Comparison of ENCODE assay signal across 25 mouse cellular contexts in the genomic region with DNA sequence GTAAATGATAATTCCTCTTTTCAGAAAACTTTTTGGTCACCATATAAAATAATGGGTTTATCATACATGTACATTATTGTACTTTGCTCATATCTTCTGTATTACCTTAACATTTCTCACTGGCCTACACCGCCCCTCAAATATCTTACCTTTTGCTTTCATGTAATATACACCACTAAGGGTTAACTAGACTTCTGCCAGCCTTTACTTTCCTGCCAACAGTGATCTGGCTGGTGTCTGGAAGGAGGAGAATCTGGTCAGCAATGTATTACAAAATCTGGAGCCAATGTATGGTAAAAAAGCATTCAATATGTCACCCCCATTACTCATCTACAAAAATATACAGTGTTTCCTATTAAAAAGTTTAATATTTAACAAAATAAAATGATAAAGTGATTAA.
"Had no signal": no experiment of that assay in that cellular context is flagged by ENCODE, and none has a peak within 500 bp of the region (broad histone marks: within the 10 kb centered on the region; RNA-seq: fewer than 3 reads in every experiment).

No protein-coding gene starts in this region.

- H3K36me3 ChIP-seq: embryonic facial prominence, embryonic 10.5 days; embryonic facial prominence, embryonic 12.5 days; embryonic facial prominence, embryonic 13.5 days; embryonic facial prominence, embryonic 15.5 days; forebrain, embryonic 10.5 days; forebrain, embryonic 12.5 days; forebrain, embryonic 15.5 days; heart, embryonic 10.5 days had no signal

- H3K27ac ChIP-seq: embryonic facial prominence, embryonic 10.5 days; embryonic facial prominence, embryonic 12.5 days; embryonic facial prominence, embryonic 13.5 days; embryonic facial prominence, embryonic 15.5 days; forebrain, embryonic 10.5 days; forebrain, embryonic 12.5 days; forebrain, embryonic 15.5 days; gastrocnemius, adult 2 months; heart, adult 2 months; heart, embryonic 10.5 days had no signal

- H3K9ac ChIP-seq: embryonic facial prominence, embryonic 12.5 days; embryonic facial prominence, embryonic 13.5 days; embryonic facial prominence, embryonic 15.5 days; forebrain, embryonic 12.5 days; forebrain, embryonic 15.5 days; forebrain, postnatal 0 days had no signal

- DNase-seq: cerebellum, adult 2 months; cerebellum, adult 8-10 months; cerebellum, adult 9-10 months; cerebellum, postnatal 36 days; embryo, embryonic 11 days; forebrain, postnatal 0 days; gastrocnemius, adult 2 months; gastrocnemius, postnatal 10 days; gastrocnemius, postnatal 14 days; gastrocnemius, postnatal 25 days; gastrocnemius, postnatal 36 days; heart, adult 11 months; heart, adult 18-20 months; heart, adult 2 months had no signal

- H3K4me3 ChIP-seq: embryonic facial prominence, embryonic 10.5 days; embryonic facial prominence, embryonic 12.5 days; embryonic facial prominence, embryonic 13.5 days; embryonic facial prominence, embryonic 15.5 days; erythroblast, embryonic 14.5 days; forebrain, embryonic 10.5 days; forebrain, embryonic 12.5 days; forebrain, embryonic 15.5 days; gastrocnemius, adult 2 months; heart, adult 2 months; heart, embryonic 10.5 days had no signal

- ATAC-seq: forebrain, embryonic 15.5 days; forebrain, embryonic 16.5 days; forebrain, postnatal 0 days had no signal

- H3K4me2 ChIP-seq: embryonic facial prominence, embryonic 12.5 days; embryonic facial prominence, embryonic 13.5 days; embryonic facial prominence, embryonic 15.5 days; forebrain, embryonic 12.5 days; forebrain, embryonic 15.5 days; heart, embryonic 11.5 days had no signal

- H3K4me1 ChIP-seq: embryonic facial prominence, embryonic 10.5 days; embryonic facial prominence, embryonic 12.5 days; embryonic facial prominence, embryonic 13.5 days; embryonic facial prominence, embryonic 15.5 days; forebrain, embryonic 10.5 days; forebrain, embryonic 12.5 days; forebrain, embryonic 15.5 days; heart, embryonic 10.5 days had no signal

- H3K27me3 ChIP-seq: embryonic facial prominence, embryonic 12.5 days; embryonic facial prominence, embryonic 13.5 days; embryonic facial prominence, embryonic 15.5 days; forebrain, embryonic 12.5 days; forebrain, embryonic 15.5 days had no signal

- H3K9me3 ChIP-seq: embryonic facial prominence, embryonic 10.5 days; embryonic facial prominence, embryonic 12.5 days; embryonic facial prominence, embryonic 13.5 days; embryonic facial prominence, embryonic 15.5 days; forebrain, embryonic 10.5 days; forebrain, embryonic 12.5 days; forebrain, embryonic 15.5 days; heart, embryonic 10.5 days had no signal
